Mouse (Mus musculus): Measurements from ENCODE around the gene Afp. TPM values are rescaled to one million over a fixed set of nuclear protein-coding genes. Genes with fewer than 3 reads are reported as not detected.
A peak's percentile ranks its signal among the peaks of the same experiment; 100 is the strongest.

Afp gene
- under 1 TPM in 2 of 4 experiments, not detected in 2; 0.36 to 0.45 TPM for total RNA-seq (2022)

DNA sequence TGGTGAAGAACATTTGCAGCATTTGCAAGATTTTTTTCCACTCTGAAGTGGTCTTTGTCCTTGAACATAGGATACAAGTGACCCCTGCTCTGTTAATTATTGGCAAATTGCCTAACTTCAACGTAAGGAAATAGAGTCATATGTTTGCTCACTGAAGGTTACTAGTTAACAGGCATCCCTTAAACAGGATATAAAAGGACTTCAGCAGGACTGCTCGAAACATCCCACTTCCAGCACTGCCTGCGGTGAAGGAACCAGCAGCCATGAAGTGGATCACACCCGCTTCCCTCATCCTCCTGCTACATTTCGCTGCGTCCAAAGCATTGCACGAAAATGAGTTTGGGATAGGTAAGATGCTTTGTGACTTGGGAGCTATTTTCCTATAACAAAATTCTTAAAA is at the start of gene Afp:
Gene Afp (plus strand): TSS at position 220 of the 400 bp plus-strand sequence.
- no peak for DNase-seq (ENCODE audit: low spot score in 2 of 2)

DNA sequence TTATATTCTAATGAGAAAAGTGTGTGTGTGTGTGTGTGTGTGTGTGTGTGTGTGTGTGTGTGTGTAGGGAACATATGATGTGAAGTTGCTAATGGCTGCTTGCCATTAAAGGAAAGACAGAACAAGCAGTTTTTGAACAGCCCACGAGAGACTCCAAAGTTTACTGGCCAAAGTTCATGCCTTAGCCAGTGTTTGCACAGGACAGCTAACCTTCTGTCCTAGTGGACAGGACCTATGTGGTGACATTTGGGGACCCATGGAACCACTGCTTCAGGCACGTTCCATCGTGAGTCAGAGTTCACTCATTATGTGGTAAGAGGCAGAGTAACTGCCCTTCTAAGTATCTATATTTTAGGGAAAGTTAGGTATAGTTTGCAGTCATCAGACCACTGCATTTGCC is 43.0 kb upstream of the Afp start:
- no peak for DNase-seq (ENCODE audit: low spot score in 2 of 2)

- no peak for DNase-seq (ENCODE audit: low spot score in 2 of 2)
Measured at GRCm38 (mm10) chr5:90449961-90450360, 40.6 kb upstream of the Afp start.

DNA sequence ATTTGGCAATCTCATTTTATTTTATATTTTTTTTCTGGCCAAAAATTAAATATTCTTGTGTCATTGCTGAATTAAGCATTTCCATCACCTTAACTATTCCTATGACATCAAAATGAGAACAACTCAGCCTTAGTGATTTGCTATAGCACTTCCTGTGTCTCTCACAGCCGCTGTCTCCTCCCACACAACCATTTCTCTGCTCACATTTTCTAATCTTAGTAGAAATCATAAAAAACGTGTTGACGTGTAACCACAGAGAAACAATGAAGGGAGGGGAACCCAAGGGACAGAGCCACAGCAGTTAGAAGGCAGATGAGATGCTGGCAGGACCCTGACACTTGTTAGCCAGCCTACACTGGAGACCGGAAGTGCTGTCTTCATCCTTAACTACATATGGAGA is 37.8 kb upstream of the Afp start:
- no peak for DNase-seq (ENCODE audit: low spot score in 2 of 2)

DNA sequence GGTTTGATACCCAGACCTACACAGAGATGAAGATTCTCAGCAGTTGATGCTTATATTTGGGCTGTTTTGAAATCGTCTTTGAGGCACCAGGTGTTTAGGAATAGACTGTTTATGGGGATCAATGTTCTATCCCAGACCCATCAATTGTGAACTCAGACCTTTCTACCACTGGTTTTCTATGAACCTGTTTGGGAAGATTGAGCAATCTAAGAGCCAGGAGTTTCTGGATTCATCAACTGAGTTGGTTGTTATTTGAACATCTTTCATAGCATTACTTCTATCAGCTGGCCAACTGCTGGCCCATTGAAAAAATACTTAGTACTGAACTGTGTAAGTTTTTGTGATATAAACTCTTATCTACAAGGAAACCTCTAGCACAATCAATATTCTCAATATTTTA is 33.3 kb upstream of the Afp start:
- DNase-seq (ENCODE audit: low spot score in 2 of 2): no peak

DNA sequence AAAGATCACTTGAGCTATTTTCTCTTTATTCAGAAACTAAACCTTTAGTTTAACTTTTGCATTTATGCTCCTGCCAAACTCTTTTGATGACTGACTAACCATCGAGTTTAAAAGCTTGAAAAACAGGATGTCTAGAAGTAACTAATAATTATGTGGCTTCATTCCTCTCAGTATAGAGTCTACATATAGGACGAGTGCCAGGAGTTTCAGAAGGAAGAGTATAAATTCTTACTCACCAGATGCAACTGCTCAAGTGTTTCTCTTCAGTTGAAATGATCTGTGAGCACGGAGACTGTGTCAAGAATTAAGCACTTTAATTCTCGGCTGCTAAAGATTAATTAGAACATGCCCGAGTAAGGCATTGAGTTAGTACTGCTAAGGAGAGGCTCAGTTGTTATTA is 31.8 kb upstream of the Afp start:
- DNase-seq (ENCODE audit: low spot score in 2 of 2): no peak

DNA sequence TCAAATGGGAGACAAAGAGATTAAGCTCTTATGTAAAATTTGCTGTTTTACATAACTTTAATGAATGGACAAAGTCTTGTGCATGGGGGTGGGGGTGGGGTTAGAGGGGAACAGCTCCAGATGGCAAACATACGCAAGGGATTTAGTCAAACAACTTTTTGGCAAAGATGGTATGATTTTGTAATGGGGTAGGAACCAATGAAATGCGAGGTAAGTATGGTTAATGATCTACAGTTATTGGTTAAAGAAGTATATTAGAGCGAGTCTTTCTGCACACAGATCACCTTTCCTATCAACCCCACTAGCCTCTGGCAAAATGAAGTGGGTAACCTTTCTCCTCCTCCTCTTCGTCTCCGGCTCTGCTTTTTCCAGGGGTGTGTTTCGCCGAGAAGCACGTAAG is 29.9 kb upstream of the Afp start, which contains the start of gene Alb:
Gene Alb (plus strand): TSS at position 279 of the 400 bp plus-strand sequence.
- no peak for DNase-seq (ENCODE audit: low spot score in 2 of 2)

DNA sequence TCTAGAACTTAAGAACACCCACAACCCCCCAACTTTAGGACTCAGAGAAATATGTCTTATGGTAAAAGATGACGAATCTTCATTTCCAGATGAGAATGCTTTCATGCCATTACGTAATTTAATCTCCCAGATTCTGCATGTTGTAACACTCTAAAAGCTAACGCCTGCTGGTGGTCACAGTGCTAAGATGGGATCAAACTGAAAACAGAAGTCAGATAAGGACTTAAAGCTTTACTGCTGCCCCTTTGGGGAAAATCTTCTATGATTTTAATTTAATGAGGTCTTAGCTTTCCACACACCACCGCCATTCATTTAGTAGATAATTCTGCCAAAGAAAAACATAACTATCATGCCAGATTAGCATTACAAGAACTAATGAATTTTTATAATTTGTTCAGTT is 23.7 kb upstream of the Afp start:
- no peak for DNase-seq (ENCODE audit: low spot score in 2 of 2)

DNA sequence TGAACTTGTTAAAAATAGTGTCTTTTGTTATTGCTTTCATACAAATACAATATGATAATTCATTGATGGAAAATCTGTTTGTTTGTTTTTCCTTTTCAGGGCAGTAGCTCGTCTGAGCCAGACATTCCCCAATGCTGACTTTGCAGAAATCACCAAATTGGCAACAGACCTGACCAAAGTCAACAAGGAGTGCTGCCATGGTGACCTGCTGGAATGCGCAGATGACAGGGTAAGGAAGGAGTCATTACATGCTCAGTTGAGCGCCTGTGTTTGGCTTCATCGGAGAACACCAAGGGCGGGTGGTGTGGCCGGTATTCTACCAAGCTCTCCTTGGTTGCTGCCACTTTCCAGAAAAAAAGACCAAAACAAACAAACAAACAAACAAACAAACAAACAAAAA is 23.3 kb upstream of the Afp start:
- DNase-seq (ENCODE audit: low spot score in 2 of 2): no peak

GRCm38 (mm10) chr5:90470836-90471235 is 19.7 kb upstream of the Afp start:
- DNase-seq (ENCODE audit: low spot score in 2 of 2): no peak

- DNase-seq (ENCODE audit: low spot score in 2 of 2): no peak
Measured at GRCm38 (mm10) chr5:90473902-90474301, 16.6 kb upstream of the Afp start.

GRCm38 (mm10) chr5:90474369-90474768 is 16.2 kb upstream of the Afp start:
- no peak for DNase-seq (ENCODE audit: low spot score in 2 of 2)

DNA sequence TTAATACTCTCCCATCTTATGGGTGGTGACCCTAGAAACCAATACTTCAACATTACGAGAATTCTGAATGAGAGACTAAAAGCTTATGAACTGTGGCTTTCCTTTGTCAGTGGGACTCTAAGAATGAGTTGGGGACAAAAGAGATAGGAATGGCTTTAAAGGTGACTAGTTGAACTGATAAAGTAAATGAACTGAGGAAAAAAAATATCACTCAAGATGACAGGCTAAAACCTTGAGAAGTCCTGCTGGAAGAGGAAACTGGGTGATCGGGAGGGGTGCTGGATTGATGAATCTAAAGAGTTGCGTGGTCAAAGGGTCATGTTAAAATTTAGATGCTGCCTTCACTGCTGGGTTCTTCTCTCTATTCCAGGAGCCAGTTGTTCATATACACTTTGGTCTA is 13.8 kb upstream of the Afp start:
- DNase-seq (ENCODE audit: low spot score in 2 of 2): no peak

- no peak for DNase-seq (ENCODE audit: low spot score in 2 of 2)
Measured at GRCm38 (mm10) chr5:90477308-90478140, 13.0 kb upstream of the Afp start.

- no peak for DNase-seq (ENCODE audit: low spot score in 2 of 2)
Measured at GRCm38 (mm10) chr5:90478886-90479285, 11.7 kb upstream of the Afp start.

DNA sequence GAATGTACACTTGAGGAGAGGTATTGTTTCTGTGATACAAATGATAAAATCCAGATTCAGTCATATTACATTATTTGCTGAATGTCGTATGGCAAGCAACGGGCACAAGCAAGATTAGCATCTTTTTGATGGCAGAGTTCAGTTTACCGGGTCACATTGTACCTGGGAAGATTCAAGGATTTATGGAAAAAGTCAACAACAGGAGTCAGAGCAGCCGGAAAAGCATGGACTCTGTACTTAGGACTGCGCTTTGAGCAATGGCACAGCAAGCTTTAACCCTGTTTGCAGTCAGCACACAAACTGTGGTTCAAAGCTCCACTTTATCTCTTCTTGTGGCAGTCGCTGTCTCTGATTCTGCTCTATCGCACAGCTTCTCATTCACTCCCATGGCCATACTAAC is 4.9 kb upstream of the Afp start:
- no peak for DNase-seq (ENCODE audit: low spot score in 2 of 2)

GRCm38 (mm10) chr5:90488323-90488722 is 2.2 kb upstream of the Afp start:
- no peak for DNase-seq (ENCODE audit: low spot score in 2 of 2)

DNA sequence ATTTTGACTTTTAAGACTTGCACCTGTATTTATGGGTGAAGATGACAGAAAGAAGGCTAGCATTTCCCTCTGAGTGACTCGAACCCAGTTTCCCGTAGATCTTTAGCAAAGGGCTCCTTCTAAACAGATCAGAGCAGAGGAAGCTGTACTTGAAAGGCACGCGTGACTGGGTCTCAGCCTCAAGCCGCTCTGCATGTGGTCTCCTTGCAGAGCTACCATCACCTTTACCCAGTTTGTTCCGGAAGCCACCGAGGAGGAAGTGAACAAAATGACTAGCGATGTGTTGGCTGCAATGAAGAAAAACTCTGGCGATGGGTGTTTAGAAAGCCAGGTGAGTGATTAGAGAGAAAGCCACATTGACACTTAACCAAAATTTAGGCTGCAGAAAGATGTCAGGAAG is 1.9 kb downstream of the Afp start:
- DNase-seq (ENCODE audit: low spot score in 2 of 2): no peak

GRCm38 (mm10) chr5:90494308-90494707 is 3.8 kb downstream of the Afp start:
- no peak for DNase-seq (ENCODE audit: low spot score in 2 of 2)

DNA sequence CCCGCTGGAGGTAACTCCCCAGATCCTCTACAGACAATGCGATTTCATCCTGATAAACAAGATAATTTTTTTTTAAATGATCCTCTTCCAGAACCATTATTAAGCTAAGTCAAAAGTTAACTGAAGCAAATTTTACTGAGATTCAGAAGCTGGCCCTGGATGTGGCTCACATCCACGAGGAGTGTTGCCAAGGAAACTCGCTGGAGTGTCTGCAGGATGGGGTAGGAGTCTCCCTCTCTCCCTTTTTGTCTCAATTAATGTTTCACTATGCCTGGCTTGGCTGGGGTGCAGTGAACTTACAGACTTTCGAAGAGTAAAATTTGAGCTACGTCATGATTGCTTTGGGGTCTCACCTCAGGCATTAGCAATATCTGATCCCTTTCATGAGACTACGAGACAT is 9.0 kb downstream of the Afp start:
- no peak for DNase-seq (ENCODE audit: low spot score in 2 of 2)

DNA sequence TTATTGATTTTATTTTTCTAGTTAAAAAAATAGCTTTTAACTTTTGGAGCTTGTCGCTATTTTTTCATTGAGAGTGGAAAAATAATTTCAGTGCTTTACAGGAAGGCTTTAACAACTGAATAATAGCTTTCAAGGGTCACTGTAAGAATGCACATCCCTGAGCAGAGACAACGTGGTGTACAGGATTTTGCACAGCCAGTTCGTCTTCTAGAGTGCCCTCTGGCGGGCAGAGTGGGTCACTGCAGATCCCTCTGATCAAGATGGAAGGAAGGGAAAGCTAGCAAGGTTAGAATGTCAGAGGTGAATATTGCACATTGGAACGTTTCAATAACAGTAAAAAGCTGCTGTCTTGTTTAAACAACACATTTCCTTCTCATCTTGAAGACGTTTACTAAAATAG is 10.2 kb downstream of the Afp start:
- peak; percentile 44 to 75 for DNase-seq (ENCODE audit: low spot score in 2 of 2)

- DNase-seq (ENCODE audit: low spot score in 2 of 2): no peak
Measured at GRCm38 (mm10) chr5:90501752-90502151, 11.2 kb downstream of the Afp start.

DNA sequence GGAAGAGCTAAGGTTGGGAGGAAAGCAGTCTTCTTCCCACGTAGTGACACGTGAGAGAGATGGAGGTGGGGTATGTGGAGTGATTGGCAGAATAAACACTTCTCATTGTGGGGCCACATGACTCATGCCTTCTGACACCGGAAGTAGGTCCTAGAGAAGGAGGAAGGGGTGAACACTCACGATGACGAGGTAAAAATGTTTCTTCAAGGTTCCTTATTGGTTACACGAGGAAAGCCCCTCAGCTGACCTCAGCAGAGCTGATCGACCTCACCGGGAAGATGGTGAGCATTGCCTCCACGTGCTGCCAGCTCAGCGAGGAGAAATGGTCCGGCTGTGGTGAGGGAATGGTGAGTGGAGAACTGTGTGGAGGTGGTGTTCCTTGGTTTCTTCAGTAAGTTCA is 14.2 kb downstream of the Afp start:
- DNase-seq (ENCODE audit: low spot score in 2 of 2): no peak

DNA sequence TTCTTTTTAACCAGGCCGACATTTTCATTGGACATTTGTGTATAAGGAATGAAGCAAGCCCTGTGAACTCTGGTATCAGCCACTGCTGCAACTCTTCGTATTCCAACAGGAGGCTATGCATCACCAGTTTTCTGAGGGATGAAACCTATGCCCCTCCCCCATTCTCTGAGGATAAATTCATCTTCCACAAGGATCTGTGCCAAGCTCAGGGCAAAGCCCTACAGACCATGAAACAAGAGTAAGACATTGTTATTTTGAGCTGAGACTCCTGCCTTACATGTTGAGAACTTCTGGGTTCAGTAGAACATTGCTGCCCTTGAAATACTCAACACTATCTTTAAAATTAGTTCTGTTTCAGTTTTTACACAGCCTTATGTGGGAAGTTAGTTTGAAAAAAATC is 16.0 kb downstream of the Afp start:
- DNase-seq (ENCODE audit: low spot score in 2 of 2): no peak
